Mouse (Mus musculus) left cerebral cortex, postnatal 4 days (tissue): ENCODE measurements around the gene Tbc1d30. TPM values are rescaled to one million over a fixed set of nuclear protein-coding genes. Genes with fewer than 3 reads are reported as not detected.

Experiments used
- DNase-seq: peaks from one replicate; pipeline ENCODE4 v3.0.0-alpha.2; 2022
- intact Hi-C: fragments of 180-260 bp; cut with DNase I; formaldehyde crosslinking; loops from one replicate; pipeline ENCODE4 v1.15.1; 2025
- total RNA-seq, 2 experiments: library from RNA; stranded (reverse); gene quantifications; 2 replicates each; pipeline ENCODE4 v1.2.3; 2021

Tbc1d30 gene
- total RNA-seq: 10 to 100 TPM; 64.4 to 66.5 TPM

GRCm38 (mm10) chr10:121351066-121351581 is at the start of gene Tbc1d30:
Gene Tbc1d30 (minus strand): TSS chr10:121351278.
- peak; percentile 66 for DNase-seq
- intact Hi-C loops: no loop called here

DNA sequence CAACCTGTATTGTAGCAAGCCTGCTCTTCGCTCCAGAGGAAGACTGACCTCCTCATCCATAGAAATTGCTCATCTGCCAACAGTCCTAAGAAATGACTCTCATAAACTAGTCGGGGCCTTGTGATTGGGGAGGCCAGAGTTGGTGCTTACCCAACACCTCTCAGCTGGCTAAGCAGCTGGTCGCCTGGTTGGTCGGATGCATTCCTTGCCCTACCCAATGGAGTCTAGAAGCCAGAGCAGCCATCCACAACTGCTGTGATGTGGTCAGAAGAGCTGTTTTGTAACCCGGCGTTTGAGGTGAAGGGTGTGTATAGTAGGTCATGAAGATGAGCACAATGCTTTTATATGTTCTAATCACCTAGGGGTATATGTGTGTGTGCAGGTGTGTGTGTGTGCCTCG is 47.5 kb upstream of the Tbc1d30 start:
- DNase-seq: no peak
- intact Hi-C loops: no loop called here

DNA sequence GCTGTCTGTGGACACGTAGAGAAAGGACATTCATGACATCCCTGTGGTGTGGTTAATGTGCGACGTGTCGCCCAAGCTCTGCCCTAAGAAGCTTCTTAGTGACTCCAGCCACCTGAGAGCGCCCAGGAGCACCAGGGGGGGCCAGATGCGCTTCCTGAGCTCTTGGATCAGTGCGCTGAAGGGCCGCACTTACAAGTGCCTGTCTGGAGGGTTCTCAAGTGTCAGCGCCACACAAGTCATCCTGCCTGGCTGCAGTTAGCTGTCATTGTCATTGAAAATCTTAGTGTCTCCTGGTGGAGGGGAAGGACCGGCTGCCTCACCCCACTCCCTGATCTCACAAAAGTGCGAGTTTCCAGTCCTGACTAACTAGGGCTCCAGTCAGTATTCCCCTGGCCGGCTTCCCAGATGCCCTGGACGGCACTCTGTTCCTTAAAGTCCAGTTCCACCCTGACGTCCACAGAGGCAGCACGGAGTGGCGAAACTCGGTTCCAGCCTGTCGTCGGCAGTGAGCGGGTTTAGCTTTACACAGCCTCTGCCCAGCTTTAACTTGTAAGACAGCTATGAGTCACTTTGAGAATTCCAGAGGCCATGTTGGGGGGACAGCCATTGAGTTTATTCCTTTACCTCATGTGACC is 44.6 kb upstream of the Tbc1d30 start:
- no peak for DNase-seq
- intact Hi-C loops: no loop called here

GRCm38 (mm10) chr10:121394789-121395325 is 43.8 kb upstream of the Tbc1d30 start:
- intact Hi-C loops: no loop called here

GRCm38 (mm10) chr10:121394270-121394669 is 43.2 kb upstream of the Tbc1d30 start:
- DNase-seq: no peak
- intact Hi-C loops: no loop called here

More at GRCm38 (mm10) chr10:121394789-121395325, 43.8 kb upstream of the Tbc1d30 start:
- DNase-seq: no peak

GRCm38 (mm10) chr10:121391901-121392300 is 40.8 kb upstream of the Tbc1d30 start:
- intact Hi-C loops: no loop called here
- no peak for DNase-seq

GRCm38 (mm10) chr10:121390602-121391001 is 39.5 kb upstream of the Tbc1d30 start:
- intact Hi-C loops: no loop called here
- DNase-seq: no peak

GRCm38 (mm10) chr10:121386347-121386746 is 35.3 kb upstream of the Tbc1d30 start:
- peak; percentile 33 for DNase-seq
- intact Hi-C loops: no loop called here

DNA sequence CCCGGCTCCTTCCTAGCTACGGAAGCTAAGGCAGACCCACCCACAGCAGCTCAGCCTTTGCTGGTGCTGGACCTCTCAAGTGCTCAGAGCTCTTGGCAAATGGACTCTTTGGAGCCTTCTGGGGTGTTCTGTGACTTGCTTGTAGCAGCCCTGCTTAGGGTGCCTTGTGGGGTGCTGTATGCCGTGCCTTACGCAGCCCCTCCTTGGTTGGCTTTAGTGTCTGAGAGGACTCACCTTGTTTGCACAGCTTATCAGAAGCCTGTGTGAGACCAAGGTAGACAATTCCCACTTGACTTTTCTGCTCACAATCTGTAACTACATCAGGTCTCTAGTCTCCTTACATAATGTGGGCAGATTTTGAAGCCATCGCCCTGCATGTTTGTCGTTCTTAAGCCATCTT is 34.6 kb upstream of the Tbc1d30 start:
- no peak for DNase-seq
- intact Hi-C loops: no loop called here

GRCm38 (mm10) chr10:121384710-121385109 is 33.6 kb upstream of the Tbc1d30 start:
- no peak for DNase-seq
- intact Hi-C loops: no loop called here

GRCm38 (mm10) chr10:121381280-121381679 is 30.2 kb upstream of the Tbc1d30 start:
- no peak for DNase-seq
- intact Hi-C loops: no loop called here

GRCm38 (mm10) chr10:121379387-121379786 is 28.3 kb upstream of the Tbc1d30 start:
- no peak for DNase-seq
- intact Hi-C loops: no loop called here

DNA sequence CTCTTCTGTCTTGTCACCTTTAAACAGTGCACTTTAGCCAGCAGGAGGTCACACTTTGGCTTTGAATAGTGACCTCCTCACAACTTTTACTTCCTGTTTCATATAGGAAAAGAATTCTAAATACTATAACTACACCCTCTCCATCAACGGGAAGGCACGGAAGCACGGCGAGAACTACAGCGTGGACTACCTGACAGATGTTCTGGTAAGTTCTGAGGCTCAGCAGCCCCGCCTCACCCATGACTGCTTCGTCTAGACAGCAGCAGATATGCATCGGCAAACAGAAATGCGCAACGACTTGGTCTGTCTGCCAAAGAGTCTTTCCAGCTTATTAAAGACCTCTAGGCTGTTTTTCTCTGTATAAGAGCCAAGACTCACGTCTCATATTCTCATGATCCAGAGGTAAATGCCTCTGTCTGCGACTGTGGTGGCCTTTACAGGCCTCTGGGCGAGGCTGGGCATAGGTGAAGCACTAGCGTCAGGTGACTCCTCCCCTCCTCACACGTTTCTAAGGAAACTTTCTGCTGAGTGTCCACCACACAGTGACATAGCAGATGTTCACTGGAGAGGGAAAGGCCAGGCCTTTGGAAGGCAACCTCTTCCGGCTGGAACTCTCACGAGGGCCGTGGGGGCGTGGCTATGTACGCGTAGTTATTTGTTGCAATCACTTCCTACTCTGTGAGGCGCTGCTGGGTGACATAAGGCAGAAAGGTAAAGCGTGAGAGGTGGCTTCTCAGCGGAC is 25.6 kb upstream of the Tbc1d30 start:
- DNase-seq: no peak
- intact Hi-C loops: no loop called here

GRCm38 (mm10) chr10:121375649-121376493 is 24.8 kb upstream of the Tbc1d30 start:
- DNase-seq: no peak
- intact Hi-C loops: no loop called here

DNA sequence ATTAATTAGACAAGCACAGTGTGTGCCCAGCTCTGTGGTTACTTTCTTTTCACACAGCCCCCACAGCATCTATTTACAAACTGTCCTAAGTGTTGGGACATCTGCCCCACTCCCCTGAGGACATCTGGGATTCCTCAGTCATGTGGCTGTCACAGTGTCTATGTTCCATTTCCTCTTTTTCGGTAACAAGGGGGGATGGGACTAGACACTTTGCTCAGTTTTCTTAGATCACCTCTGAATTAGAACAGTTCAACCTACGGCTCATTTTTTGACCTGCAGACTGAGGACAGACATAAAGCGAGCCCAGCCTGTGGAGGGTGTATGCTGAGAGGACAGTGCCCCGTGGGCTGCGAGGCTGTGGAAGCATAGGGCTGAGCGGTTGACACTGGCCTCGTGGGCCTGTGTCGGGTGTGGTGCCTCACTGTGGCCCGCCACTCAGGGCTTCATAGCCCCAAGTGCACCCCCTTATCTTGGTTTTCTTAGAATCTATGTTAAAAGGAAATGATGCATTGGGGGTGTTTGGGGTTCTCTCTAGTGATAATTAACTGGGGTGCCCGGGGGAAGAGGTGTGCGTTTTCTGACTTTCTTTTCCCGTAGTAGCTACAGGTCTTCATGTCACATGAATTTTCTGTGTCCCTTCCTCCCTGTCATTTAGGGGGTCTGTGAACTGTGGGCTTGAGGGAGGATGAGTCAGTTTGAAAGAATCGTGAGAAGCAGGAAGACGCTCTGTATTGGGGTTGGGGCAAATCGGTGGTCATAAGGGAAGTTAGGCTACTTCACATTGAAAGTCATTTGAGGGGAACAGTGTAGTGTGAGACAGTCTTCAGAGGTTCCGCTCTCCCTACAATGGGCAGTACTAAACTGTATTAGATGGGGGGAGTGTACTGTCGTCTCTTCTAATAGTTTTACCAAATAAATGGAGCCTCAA is 23.9 kb upstream of the Tbc1d30 start:
- DNase-seq: no peak

GRCm38 (mm10) chr10:121374013-121374412 is 22.9 kb upstream of the Tbc1d30 start:
- DNase-seq: no peak
- intact Hi-C loops: no loop called here

More for the DNA sequence above, 23.9 kb upstream of the Tbc1d30 start:
- intact Hi-C loops: no loop called here

DNA sequence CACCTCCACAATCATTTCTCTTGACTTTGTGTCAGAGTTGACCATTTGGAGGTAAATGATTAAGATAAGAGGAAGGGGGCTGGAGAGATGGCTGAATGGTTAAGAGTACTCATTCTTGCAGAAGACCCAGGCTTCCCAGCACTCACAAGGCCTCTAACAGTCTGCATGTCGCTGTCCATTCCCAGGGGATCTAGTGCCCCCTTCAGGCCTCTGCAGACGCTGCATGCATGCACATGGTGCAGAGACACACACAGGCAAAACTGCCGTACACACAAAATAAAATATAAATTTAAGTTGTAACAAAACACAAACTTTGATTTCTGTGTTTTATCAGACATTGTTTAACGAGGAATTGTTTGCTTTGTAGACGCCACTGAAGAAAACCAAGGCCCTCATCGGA is 19.7 kb upstream of the Tbc1d30 start:
- DNase-seq: no peak
- intact Hi-C loops: no loop called here

DNA sequence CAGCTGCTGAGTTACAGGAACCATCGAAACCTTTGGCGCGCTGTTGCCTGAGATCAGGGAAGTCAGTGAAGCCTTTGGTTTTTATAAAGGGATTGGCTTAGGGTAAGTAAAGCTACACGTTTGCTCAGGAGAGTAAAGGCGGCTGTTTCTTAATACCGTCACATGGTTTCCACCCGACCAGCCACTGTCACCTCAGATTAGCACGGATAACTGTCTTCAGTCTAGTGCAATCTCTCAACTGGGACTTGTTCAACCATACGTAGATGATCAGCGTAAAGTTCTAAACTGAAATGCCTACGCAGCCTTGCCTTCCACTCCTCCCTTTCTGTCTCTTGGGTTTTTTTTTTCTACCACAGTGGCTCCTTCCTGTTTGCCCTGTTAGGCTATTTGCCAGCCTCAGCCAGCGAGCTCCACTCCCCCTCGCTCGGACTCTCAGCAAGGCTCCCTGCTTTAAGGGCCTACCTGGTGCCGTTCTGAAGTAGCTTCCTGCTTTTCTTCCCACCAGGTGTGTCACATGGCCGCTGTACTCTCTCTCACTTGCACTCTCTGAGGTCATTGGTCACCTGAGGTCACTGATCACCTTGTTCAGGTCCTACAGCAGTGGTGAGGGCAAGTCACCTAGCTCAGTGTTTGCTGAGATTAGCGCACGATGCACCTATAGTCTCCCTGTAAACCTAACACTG is 17.8 kb upstream of the Tbc1d30 start:
- intact Hi-C loops: no loop called here
- no peak for DNase-seq

DNA sequence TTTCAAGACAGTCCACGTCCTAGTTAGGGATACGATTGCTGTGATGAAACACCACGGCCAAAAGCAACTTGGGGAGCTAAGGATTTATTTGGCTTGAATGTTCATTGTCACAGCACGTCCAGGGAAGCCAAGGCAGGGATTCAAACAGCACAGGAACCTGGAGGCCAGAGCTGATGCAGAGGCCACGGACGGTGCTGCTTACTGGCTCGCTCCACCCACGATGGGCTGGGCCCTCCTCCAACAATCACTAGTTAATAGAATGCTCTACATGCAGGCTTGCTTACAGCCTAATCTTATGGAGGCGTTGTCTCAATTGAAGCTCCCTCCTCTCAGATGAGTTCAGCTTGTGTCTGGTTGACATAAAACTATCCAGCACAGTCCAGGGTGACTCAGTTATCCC is 16.7 kb upstream of the Tbc1d30 start:
- DNase-seq: no peak
- intact Hi-C loops: no loop called here
